Mouse (Mus musculus) olfactory bulb, adult 2 months (tissue): Measurements from ENCODE around the gene Zfp141. TPM values are rescaled to one million over a fixed set of nuclear protein-coding genes. Genes with fewer than 3 reads are reported as not detected.
"Not testable (repeated sequence)": the region's sequence is repeated elsewhere in the genome, so short reads cannot be mapped to it uniquely, and the experiment has no call there.

Source experiments
- H3K27ac ChIP-seq: fragments of 200-500 bp; 2 replicates; pipeline ENCODE4 v1.5.1; 2012; ENCODE audit warnings: low read depth, low read length; ENCODE audit not compliant: insufficient read depth
- H3K4me1 ChIP-seq: fragments of 200-500 bp; 2 replicates; pipeline ENCODE4 v1.6.1; 2012; ENCODE audit warnings: low read length; ENCODE audit not compliant: control insufficient read depth, insufficient read depth
- H3K4me3 ChIP-seq: fragments of 200-500 bp; 2 replicates; pipeline ENCODE4 v1.5.1; 2012; ENCODE audit warnings: mild to moderate bottlenecking, low read depth, low read length, moderate library complexity; ENCODE audit not compliant: insufficient read depth
- CTCF ChIP-seq: fragments of 200-500 bp; IDR thresholded peaks from 2 replicates; pipeline ENCODE4 v1.5.1; 2012; ENCODE audit warnings: low read depth, mild to moderate bottlenecking, low read length, moderate library complexity; ENCODE audit not compliant: insufficient read depth
- POLR2A ChIP-seq: fragments of 200-500 bp; IDR thresholded peaks from 2 replicates; pipeline ENCODE4 v1.6.1; 2012; ENCODE audit warnings: mild to moderate bottlenecking, low read depth, low read length, moderate library complexity; ENCODE audit not compliant: insufficient read depth
- WGBS: fragments of 180-500 bp; shearing (Covaris S2); methylation state at CpG from one replicate; pipeline ENCODE4 v1.1.7; 2018; 5-methylcytosine and 5-hydroxymethylcytosine counted together
- polyA plus RNA-seq: library from polyadenylated mRNA; stranded (reverse); fragments of >200 nt; gene quantifications from 2 replicates; pipeline ENCODE4 v1.2.4, GENCODE M21; 2012; ENCODE audit warnings: low replicate concordance; ENCODE audit not compliant: missing spikeins, insufficient read depth, insufficient read length

Zfp141 gene
- polyA plus RNA-seq, result not detected in 2 replicates

GRCm38 (mm10) chr7:42505588-42505987 lies at the start of gene Zfp141:
Zfp141 (minus strand) TSS chr7:42505740.
- peak within 1 kb of the TSS; percentile 44; the same call in 1 of the 2 replicates for H3K27ac ChIP-seq

GRCm38 (mm10) chr7:42551766-42552165 lies 46.2 kb upstream of the Zfp141 start:
- Histone ChIP-seq H3K4me1 (no peaks in the 10 kb centered on the region), H3K27ac (no peak overlapping the region), H3K4me3 (no peak overlapping the region)
- TF ChIP-seq POLR2A (no peak), CTCF (no peak)
- 78% methylated on average over 3 of the region's 3 CpGs for WGBS

More at GRCm38 (mm10) chr7:42505588-42505987, at the start of gene Zfp141:
- H3K4me3 ChIP-seq, result peak within 1 kb of the TSS; percentile 71
- under 1% methylated on average over 18 of the region's 18 CpGs for WGBS
- H3K4me1 ChIP-seq, result not testable (repeated sequence)

- Histone ChIP-seq H3K4me1 (peaks cover 2% of the 10 kb centered on the region; the same call in 1 of the 2 replicates), H3K4me3 (peak overlapping the region; percentile 71), H3K27ac (peak overlapping the region; percentile 44; the same call in 1 of the 2 replicates)
- under 1% methylated on average over 20 of the region's 20 CpGs for WGBS
- no peak for TF ChIP-seq POLR2A
- no peak for TF ChIP-seq CTCF
These were observed 354 bp downstream of the Zfp141 start for GRCm38 (mm10) chr7:42505186-42505585.

GRCm38 (mm10) chr7:42498248-42498647 lies 7.3 kb downstream of the Zfp141 start:
- TF ChIP-seq POLR2A (no peak), CTCF (no peak)
- Histone ChIP-seq H3K27ac (no peak overlapping the region), H3K4me3 (no peak overlapping the region), H3K4me1 (peaks cover 2% of the 10 kb centered on the region; the same call in 1 of the 2 replicates)
- WGBS, result 97% methylated on average over 5 of the region's 5 CpGs

GRCm38 (mm10) chr7:42497356-42497755 lies 8.2 kb downstream of the Zfp141 start:
- WGBS, result 95% methylated on average over 9 of the region's 9 CpGs
- Histone ChIP-seq H3K4me3 (no peak overlapping the region), H3K4me1 (no peaks in the 10 kb centered on the region), H3K27ac (no peak overlapping the region)
- TF ChIP-seq CTCF (no peak), POLR2A (no peak)

- 98% methylated on average over 1 of the region's 1 CpGs for WGBS
- TF ChIP-seq CTCF (no peak), POLR2A (no peak)
- H3K4me1 ChIP-seq, result no peaks in the 10 kb centered on the region
- H3K4me3 ChIP-seq, result no peak overlapping the region
- no peak overlapping the region for H3K27ac ChIP-seq
These were observed 9.3 kb downstream of the Zfp141 start for GRCm38 (mm10) chr7:42496202-42496601.

- no peak for TF ChIP-seq CTCF
- TF ChIP-seq POLR2A, result no peak
- Histone ChIP-seq H3K27ac (no peak overlapping the region), H3K4me1 (no peaks in the 10 kb centered on the region), H3K4me3 (no peak overlapping the region)
- WGBS, result 88% methylated on average over 5 of the region's 5 CpGs
These were observed 14.7 kb downstream of the Zfp141 start for GRCm38 (mm10) chr7:42490859-42491258.

GRCm38 (mm10) chr7:42490358-42490757 lies 15.2 kb downstream of the Zfp141 start:
- Histone ChIP-seq H3K4me1 (no peaks in the 10 kb centered on the region), H3K27ac (no peak overlapping the region), H3K4me3 (no peak overlapping the region)
- 88% methylated on average over 4 of the region's 4 CpGs for WGBS
- TF ChIP-seq POLR2A (no peak), CTCF (no peak)

- WGBS, result 58% methylated on average over 4 of the region's 4 CpGs
- Histone ChIP-seq H3K4me1 (no peaks in the 10 kb centered on the region), H3K4me3 (no peak overlapping the region), H3K27ac (no peak overlapping the region)
- TF ChIP-seq CTCF, result no peak
- TF ChIP-seq POLR2A, result no peak
These were observed 50.9 kb downstream of the Zfp141 start for GRCm38 (mm10) chr7:42454640-42455039.

GRCm38 (mm10) chr7:42450618-42451017 lies 54.9 kb downstream of the Zfp141 start:
- TF ChIP-seq POLR2A (no peak), CTCF (no peak)

More at GRCm38 (mm10) chr7:42450618-42451017, 54.9 kb downstream of the Zfp141 start:
- Histone ChIP-seq H3K4me3 (no peak overlapping the region), H3K4me1 (no peaks in the 10 kb centered on the region), H3K27ac (no peak overlapping the region)
- 39% methylated on average over 3 of the region's 3 CpGs for WGBS
